Comparison of ENCODE assay signal across 6 mouse cellular contexts in genomic region chr1:166924126-166924525, GRCm38 (mm10).
"Had no signal": no experiment of that assay in that cellular context is flagged by ENCODE, and none has a peak within 500 bp of the region (broad histone marks: within the 10 kb centered on the region; RNA-seq: fewer than 3 reads in every experiment).

No protein-coding gene starts in this region.

- DNase-seq: kidney, adult 11 months; kidney, adult 9 months; kidney, postnatal 36 days; layer of hippocampus, adult 9-11 months; layer of hippocampus, postnatal 36 days; lung, adult 18-20 months had no signal
